Mouse (Mus musculus) stomach, postnatal 0 days (tissue): Measurements from ENCODE around the gene Bace2. TPM values are rescaled to one million over a fixed set of nuclear protein-coding genes. Genes with fewer than 3 reads are reported as not detected.
A peak's percentile ranks its signal among the peaks of the same experiment; 100 is the strongest.

Experiments used
- ATAC-seq: fragments of 200-750 bp; cut with Nextera tagmentation; 2 replicates; pipeline ENCODE4 v1.8.0; 2017; ENCODE audit not compliant: low FRiP score, low TSS enrichment
- DNase-seq: peaks from one replicate; pipeline ENCODE4 v3.0.0-alpha.2; 2016; ENCODE audit warnings: low spot score
- H3K27ac ChIP-seq: fragments of 300-500 bp; sonication (generic); replicated peaks from 2 replicates; pipeline ENCODE4 v1.5.1; 2014; ENCODE audit warnings: mild to moderate bottlenecking, control low read depth
- H3K27me3 ChIP-seq: fragments of 300-500 bp; sonication (generic); 2 replicates; pipeline ENCODE4 v1.6.1; 2014; ENCODE audit warnings: low read length; ENCODE audit not compliant: control insufficient read depth, insufficient read depth
- H3K36me3 ChIP-seq: fragments of 300-500 bp; sonication (generic); 2 replicates; pipeline ENCODE4 v1.6.1; 2014; ENCODE audit warnings: low read length, mixed read lengths; ENCODE audit not compliant: control insufficient read depth, insufficient read depth
- H3K4me1 ChIP-seq: fragments of 300-500 bp; sonication (generic); replicated peaks from 2 replicates; pipeline ENCODE4 v1.6.1; 2014; ENCODE audit warnings: antibody characterized with exemption; ENCODE audit not compliant: control insufficient read depth, insufficient read depth
- H3K4me2 ChIP-seq: fragments of 300-500 bp; sonication (generic); replicated peaks from 2 replicates; pipeline ENCODE4 v1.6.1; 2014; ENCODE audit warnings: low read depth, mild to moderate bottlenecking, control low read depth, moderate library complexity
- H3K4me3 ChIP-seq: fragments of 300-500 bp; sonication (generic); 2 replicates; pipeline ENCODE4 v1.5.1; 2014; ENCODE audit warnings: low read depth, low read length, control low read depth
- H3K9ac ChIP-seq: fragments of 300-500 bp; sonication (generic); 2 replicates; pipeline ENCODE4 v1.6.1; 2014; ENCODE audit warnings: mild to moderate bottlenecking, low read length, control low read depth, mixed read lengths
- H3K9me3 ChIP-seq: fragments of 300-500 bp; sonication (generic); 2 replicates; pipeline ENCODE4 v1.6.1; 2016; ENCODE audit warnings: low read length; ENCODE audit not compliant: control insufficient read depth
- CTCF ChIP-seq: IDR thresholded peaks from 2 replicates; pipeline ENCODE4 v1.5.1; 2016; ENCODE audit warnings: antibody characterized with exemption, low read depth, mild to moderate bottlenecking, moderate library complexity
- EP300 ChIP-seq: optimal IDR thresholded peaks from 2 replicates; pipeline ENCODE3; 2016; ENCODE audit warnings: antibody characterized with exemption
- WGBS: fragments of 180-500 bp; shearing (Covaris S2); extraction: QIAGEN DNeasy Blood & Tissue Kit; methylation state at CpG from one replicate; pipeline ENCODE4 v1.1.7; 2014; 5-methylcytosine and 5-hydroxymethylcytosine counted together
- polyA plus RNA-seq: library from polyadenylated mRNA; unstranded; fragments of >200 nt; fragmentation: Nextera tagmentation; extraction: Ambion mirVana; gene quantifications from 2 replicates; pipeline ENCODE4 v1.2.1, GENCODE M21; 2015

Gene Bace2
- 205 and 216 TPM in 2 replicates for polyA plus RNA-seq

GRCm38 (mm10) chr16:97356499-97357187, at the start of gene Bace2:
Gene Bace2, plus strand, starts transcription at chr16:97356742.
- no peaks in the 10 kb centered on the region for H3K4me1 ChIP-seq
- TF ChIP-seq CTCF (peak; percentile 73), EP300 (no peak)
- under 1% methylated on average over 55 of the region's 58 CpGs for WGBS
- DNase-seq (peak; percentile 89), ATAC-seq (peak; percentile 76)
- H3K36me3 ChIP-seq, result no peaks in the 10 kb centered on the region
- no peaks in the 10 kb centered on the region for H3K9me3 ChIP-seq
- peak within 1 kb of the TSS; percentile 81 for H3K27ac ChIP-seq
- peak within 1 kb of the TSS; percentile 73 for H3K4me3 ChIP-seq
- H3K4me2 ChIP-seq, result peak within 1 kb of the TSS; percentile 99
- H3K9ac ChIP-seq, result peak within 1 kb of the TSS; percentile 70
- H3K27me3 ChIP-seq, result no peaks in the 10 kb centered on the region

- Histone ChIP-seq H3K27me3 (no peaks in the 10 kb centered on the region), H3K4me2 (no peak overlapping the region), H3K9me3 (no peaks in the 10 kb centered on the region), H3K4me1 (no peaks in the 10 kb centered on the region), H3K36me3 (no peaks in the 10 kb centered on the region), H3K9ac (no peak overlapping the region), H3K27ac (no peak overlapping the region), H3K4me3 (no peak overlapping the region)
- DNase-seq, result no peak
- ATAC-seq, result no peak
- 55% methylated on average over 4 of the region's 4 CpGs for WGBS
- TF ChIP-seq CTCF, result no peak
- TF ChIP-seq EP300, result no peak
These were observed 48.9 kb upstream of the Bace2 start for GRCm38 (mm10) chr16:97307594-97307993.

- ATAC-seq, result no peak
These were observed 46.6 kb upstream of the Bace2 start for GRCm38 (mm10) chr16:97309796-97310569.

DNA sequence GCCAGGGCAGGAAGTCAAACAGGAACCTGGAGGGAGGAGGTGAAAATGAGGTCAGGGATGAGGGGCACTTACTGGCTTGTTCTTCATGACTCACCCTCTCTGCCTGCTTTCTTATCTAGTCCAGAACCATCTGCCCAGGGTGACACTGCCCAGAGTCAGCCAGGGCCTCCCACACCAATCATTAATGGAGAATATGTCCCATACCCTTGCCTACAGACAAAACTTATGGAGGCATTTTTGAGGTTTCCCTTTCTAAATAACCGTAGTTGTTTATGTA, 46.0 kb upstream of the Bace2 start:
- DNase-seq (no peak), ATAC-seq (0 out of 2 replicates have a peak, but pooled peaks have one; percentile 28)
- no peak overlapping the region for H3K4me2 ChIP-seq
- H3K9me3 ChIP-seq, result no peaks in the 10 kb centered on the region
- no peak for TF ChIP-seq CTCF
- no peak for TF ChIP-seq EP300
- WGBS, result 52% methylated on average over 1 of the region's 1 CpGs
- H3K27me3 ChIP-seq, result no peaks in the 10 kb centered on the region
- H3K9ac ChIP-seq, result no peak overlapping the region
- H3K36me3 ChIP-seq, result no peaks in the 10 kb centered on the region
- no peak overlapping the region for H3K4me3 ChIP-seq
- no peaks in the 10 kb centered on the region for H3K4me1 ChIP-seq
- no peak overlapping the region for H3K27ac ChIP-seq

More at GRCm38 (mm10) chr16:97309796-97310569, 46.6 kb upstream of the Bace2 start:
- H3K27ac ChIP-seq, result no peak overlapping the region
- H3K36me3 ChIP-seq, result no peaks in the 10 kb centered on the region
- 64% methylated on average over 4 of the region's 4 CpGs for WGBS
- DNase-seq, result no peak
- H3K27me3 ChIP-seq, result no peaks in the 10 kb centered on the region
- no peaks in the 10 kb centered on the region for H3K4me1 ChIP-seq
- H3K9me3 ChIP-seq, result no peaks in the 10 kb centered on the region
- TF ChIP-seq EP300, result no peak
- TF ChIP-seq CTCF, result no peak
- no peak overlapping the region for H3K4me3 ChIP-seq
- H3K9ac ChIP-seq, result no peak overlapping the region
- no peak overlapping the region for H3K4me2 ChIP-seq

GRCm38 (mm10) chr16:97312960-97313686, 43.4 kb upstream of the Bace2 start:
- TF ChIP-seq EP300, result no peak
- peak; percentile 88 for TF ChIP-seq CTCF
- Histone ChIP-seq H3K4me1 (no peaks in the 10 kb centered on the region), H3K27ac (no peak overlapping the region), H3K9ac (no peak overlapping the region), H3K27me3 (no peaks in the 10 kb centered on the region), H3K4me2 (no peak overlapping the region), H3K36me3 (no peaks in the 10 kb centered on the region), H3K9me3 (no peaks in the 10 kb centered on the region), H3K4me3 (no peak overlapping the region)
- DNase-seq (peak; percentile 82), ATAC-seq (peak; percentile 58)
- WGBS, result 25% methylated on average over 10 of the region's 10 CpGs

GRCm38 (mm10) chr16:97321576-97321975, 35.0 kb upstream of the Bace2 start:
- no peak overlapping the region for H3K4me3 ChIP-seq
- H3K4me2 ChIP-seq, result no peak overlapping the region
- DNase-seq, result no peak
- no peaks in the 10 kb centered on the region for H3K4me1 ChIP-seq
- H3K36me3 ChIP-seq, result no peaks in the 10 kb centered on the region
- H3K9ac ChIP-seq, result no peak overlapping the region
- no peaks in the 10 kb centered on the region for H3K27me3 ChIP-seq
- WGBS, result 78% methylated on average over 3 of the region's 3 CpGs
- no peak overlapping the region for H3K27ac ChIP-seq
- no peak for TF ChIP-seq CTCF
- no peak for TF ChIP-seq EP300
- H3K9me3 ChIP-seq, result no peaks in the 10 kb centered on the region
- ATAC-seq, result no peak
